Mouse (Mus musculus): ENCODE measurements at regions not wholly inside any gene's neighbourhood (a gene's known extent, or its start where the extent isn't known, plus 50 kb on each side); places are given as distances from the start of the nearest gene placed in this dataset.

GRCm38 (mm10) chr12:119070963-119071362, 104.7 kb upstream of the Abcb5 start:
- TF ChIP-seq ZNF384 (IDR thresholded peaks at IDR 0.05; ENCODE audit: low read depth, low read length) (no peak), MAZ (IDR thresholded peaks at IDR 0.05; ENCODE audit: low read depth, low read length) (no peak), CTCF (IDR thresholded peaks at IDR 0.05 in 2 of 3, conservative IDR thresholded peaks at IDR 0.05 in 1 of 3; ENCODE audit: control insufficient read depth in 1 of 3, insufficient read depth in 1 of 3, low read depth in 2 of 3, low read length in 3 of 3, poor library complexity in 1 of 3, severe bottlenecking in 1 of 3) (no peak), RAD21 (IDR thresholded peaks at IDR 0.05; ENCODE audit: low read depth, low read length) (no peak), CHD1 (IDR thresholded peaks at IDR 0.05; ENCODE audit: low read depth, low read length) (no peak), BHLHE40 (IDR thresholded peaks at IDR 0.05; ENCODE audit: borderline replicate concordance, low read depth, low read length) (no peak), E2F4 (IDR thresholded peaks at IDR 0.05; ENCODE audit: borderline replicate concordance, low read depth, low read length) (no peak), JUND (IDR thresholded peaks at IDR 0.05; ENCODE audit: low read depth, low read length) (no peak), POLR2A (IDR thresholded peaks at IDR 0.05; ENCODE audit: control insufficient read depth in 1 of 2, insufficient read depth in 1 of 2, low read depth in 1 of 2, low read length in 2 of 2, poor library complexity in 1 of 2) (no peak), ZC3H11A (IDR thresholded peaks at IDR 0.05; ENCODE audit: low read depth, low read length) (no peak), ZMIZ1 (IDR thresholded peaks at IDR 0.05; ENCODE audit: low read depth, low read length) (no peak), MXI1 (IDR thresholded peaks at IDR 0.05; ENCODE audit: low read depth, low read length) (no peak), MEF2A (IDR thresholded peaks at IDR 0.05; ENCODE audit: extremely low read depth, insufficient replicate concordance, low read depth, low read length, poor library complexity, severe bottlenecking) (no peak)

All from MEL (cell line).